Mouse (Mus musculus): ENCODE results near the gene Sema7a.
A peak's percentile ranks its signal among the peaks of the same experiment; 100 is the strongest.

Sema7a gene

DNA sequence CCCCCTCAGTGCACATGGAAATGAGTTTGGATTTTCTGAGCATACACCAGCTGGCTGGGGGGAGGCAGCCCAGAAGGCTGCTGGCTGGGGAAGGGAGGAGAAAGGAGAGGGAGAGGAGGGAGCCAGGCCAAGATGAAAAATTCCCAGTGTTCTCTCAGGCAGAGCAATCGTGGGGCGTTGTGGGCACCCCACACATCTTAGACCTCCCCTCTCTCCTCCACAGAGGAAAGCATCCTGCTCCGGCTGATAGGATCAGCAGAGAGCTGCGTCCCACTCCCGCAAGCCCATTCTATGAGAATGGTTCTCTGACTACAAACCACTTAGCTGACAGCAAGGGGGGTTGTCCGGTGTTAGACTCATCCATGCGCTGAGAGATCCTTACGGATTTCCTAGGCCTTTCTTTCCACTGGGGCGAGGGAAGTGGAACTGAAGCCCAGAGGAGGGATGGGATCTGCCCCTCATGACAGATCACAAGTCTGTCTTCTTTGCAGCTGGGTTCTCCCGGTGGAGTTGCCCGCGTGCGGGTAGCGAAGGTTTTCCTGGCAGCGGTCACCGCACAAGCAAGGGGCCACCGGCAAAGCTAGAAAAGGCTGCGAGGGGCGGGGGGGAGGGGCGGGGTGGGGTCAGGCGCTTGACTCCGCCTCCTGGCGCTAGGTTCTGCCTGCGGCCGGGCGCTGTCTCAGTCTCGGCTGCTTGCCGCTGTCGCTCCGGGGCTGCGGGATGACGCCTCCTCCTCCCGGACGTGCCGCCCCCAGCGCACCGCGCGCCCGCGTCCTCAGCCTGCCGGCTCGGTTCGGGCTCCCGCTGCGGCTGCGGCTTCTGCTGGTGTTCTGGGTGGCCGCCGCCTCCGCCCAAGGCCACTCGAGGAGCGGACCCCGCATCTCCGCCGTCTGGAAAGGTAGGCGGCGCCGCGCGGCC lies at the start of gene Sema7a:
Sema7a (plus strand) TSS at position 682 of the 918 bp plus-strand sequence.
- peak; percentile 87 for DNase-seq

DNA sequence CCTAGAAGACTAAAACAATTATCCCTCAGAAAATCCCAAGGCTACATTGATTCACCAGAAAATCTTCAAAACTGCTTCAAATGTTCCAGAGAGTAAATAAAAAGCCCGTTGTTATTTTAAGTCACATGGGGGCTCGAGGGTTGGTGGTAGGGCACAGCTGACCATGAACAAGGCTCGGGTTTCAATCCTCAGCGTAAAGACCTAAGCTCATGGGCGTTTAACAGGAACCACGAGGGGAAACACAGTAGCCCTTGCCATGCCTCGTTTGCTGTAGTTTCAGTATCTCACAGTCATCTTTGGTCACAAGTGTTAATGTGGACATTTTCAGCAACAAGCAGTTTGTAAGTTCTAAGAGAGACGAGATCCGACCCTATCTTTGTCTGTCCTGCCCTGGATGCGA lies 39.4 kb upstream of the Sema7a start:
- DNase-seq: no peak

DNA sequence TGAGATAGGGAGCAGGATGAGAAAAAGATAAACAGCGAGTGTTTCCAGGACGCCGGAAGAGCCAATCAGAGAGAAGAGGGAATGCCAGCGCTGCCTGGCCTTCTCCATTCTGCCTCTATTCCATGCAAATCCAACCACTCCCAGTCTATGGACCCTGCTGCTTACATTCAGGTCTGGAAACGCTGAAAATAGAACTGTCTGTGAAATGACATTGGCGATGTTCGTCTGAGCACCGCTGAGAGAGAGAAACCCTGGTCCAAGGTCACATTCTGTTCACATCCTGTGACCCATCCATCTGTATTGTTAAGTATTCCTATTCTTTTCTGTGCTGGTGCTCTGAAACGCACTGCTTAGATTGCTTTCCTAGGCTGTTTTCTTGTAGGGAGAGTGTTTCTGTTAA lies 38.7 kb upstream of the Sema7a start:
- no peak for DNase-seq

DNA sequence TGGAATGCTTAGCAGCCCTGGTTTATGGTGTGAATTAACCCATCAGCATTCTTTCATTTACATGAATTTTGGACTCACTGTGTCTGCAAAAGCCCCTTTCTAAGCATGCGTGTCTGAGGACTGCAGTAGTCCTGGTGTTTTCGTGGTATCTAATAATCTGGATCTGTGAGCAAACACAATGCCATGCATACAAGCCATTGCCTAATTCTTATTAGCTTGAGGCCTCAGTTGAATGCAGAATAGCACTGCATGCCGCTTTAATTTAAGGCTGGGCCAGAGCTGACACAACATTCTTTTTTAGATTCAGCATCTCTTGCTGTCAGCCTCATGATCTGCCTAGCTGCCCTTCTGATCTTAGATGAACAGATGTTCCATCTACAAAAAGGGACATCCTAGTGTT lies 38.3 kb upstream of the Sema7a start:
- DNase-seq: no peak

DNA sequence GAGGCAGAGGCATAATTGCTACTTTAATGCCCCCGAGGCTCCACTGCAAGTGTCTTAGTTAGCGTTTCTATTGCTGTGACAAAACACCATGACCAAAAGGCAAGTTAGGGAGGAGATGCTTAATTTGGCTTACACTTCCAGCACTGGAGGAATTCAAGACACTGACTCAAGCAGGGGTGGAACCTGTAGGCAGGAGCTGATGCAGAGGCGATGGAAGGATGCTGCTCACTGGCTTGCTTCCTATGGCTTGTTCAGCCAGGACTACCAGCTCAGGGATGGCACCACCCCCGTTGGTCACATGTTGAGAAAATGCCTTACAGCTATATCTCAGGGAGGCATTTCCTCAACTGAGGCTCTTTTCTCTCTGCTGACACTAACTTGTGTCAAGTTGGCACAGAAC lies 37.8 kb upstream of the Sema7a start:
- DNase-seq: no peak

DNA sequence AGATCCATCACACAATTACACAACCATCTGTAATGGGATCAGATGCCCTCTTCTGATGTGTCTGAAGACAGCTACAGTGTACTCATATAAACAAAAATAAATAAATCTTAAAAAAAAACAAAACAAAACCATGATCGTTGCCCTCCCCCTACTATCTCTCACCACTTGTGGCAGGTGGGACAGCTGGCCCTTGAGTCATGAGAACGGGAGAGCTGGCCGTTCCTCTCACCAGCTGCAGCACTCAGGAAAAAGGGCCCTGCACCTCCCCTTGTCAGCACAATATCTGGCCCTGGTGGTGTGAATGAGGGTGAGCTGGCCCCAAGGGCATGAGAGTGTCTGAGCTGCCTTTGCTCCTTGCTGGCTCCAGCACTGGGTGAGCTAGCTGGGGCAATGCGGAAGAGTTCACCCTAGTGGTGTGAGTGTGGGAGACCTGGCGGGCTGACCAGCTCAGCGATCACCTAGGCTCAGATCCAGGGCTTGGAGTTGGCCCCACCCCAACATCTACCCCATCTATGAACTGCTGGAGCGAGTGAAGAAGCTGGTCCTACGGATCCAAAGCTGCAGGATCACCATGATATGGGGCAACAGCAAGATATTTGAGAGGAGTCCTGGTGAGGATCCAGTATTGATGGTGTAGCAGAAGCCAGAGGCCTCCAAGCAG lies 36.2 kb upstream of the Sema7a start:
- no peak for DNase-seq

DNA sequence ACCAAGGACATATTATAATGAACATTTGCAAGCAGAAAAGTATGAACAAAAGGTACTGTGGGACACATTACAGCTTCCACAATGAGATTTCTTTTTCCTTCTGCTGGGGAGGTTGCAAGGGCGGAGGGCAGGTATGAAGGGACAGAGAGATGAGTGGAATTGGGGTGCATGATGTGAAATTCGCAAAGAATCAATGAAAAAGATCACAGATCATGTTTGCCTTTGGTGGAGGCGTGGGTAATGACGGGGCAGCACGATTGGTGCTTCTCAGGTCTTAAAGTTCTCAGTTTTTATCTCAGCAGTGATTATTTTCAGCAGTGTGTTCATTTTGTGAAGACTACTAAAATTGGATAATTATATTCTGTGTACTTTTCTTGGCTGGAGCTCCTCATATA lies 35.7 kb upstream of the Sema7a start:
- no peak for DNase-seq

DNA sequence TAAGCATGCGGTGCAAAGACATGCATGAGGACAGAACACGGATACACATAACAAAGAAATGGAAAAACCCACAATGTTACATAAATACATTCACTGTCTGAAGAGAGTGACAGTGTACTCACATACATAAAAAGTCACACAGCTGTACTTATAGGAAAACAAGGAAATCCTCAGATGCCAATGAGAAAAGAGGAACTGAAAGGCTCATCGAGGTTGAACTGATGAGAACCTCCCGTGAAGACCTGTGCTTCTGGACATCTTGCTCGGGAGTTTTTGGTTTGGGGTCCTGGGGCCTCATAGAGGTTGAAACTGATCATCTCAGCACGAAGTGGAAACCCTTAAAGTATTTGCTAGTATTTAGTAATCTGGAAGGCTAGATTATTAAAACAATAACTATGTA lies 32.7 kb upstream of the Sema7a start:
- DNase-seq: no peak

DNA sequence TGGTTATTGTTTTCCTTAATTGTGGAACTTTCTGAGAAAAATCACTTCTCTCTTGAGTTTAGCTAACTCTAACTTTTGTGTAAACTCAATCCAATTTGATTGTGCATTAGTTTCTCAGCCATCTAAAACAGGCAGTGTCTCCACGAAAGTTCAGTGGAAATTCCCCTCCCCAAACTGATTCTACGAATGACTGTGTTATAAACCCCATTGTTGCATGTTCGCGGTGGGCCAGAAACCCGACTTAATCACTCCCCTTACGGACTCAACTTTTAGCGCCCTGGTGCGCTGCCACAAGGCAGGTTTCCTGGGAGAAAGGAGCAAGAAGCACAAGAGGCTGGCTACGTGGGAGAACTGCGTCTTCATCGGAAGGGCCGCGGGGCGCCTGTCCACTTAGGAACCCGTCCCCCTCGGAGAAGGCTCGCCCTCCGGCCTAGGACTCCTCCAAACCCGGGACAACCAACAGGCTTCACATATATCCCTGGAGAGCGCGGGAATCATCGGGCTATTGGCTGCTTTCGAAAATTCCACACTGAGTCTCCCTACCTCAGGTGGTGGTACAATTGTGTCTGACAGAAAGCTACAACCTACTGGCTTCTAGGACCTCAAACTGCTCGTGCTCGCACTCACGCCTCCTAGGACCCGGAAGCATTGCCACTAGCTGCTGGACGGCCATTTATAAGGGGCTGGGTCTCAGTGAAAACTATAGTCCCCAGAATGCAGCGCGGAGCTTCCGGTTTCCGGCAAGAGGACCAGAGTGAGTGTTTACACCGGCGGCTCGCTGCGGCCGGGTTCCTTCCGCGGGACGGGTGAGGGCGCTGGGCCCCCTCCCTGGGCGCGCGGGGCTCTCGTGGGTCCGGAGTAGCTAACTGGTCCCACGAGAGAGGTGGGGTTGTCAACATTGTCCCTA lies 29.4 kb upstream of the Sema7a start, which contains the start of gene Ubl7:
Ubl7 (plus strand) TSS at position 726 of the 907 bp plus-strand sequence.
- peak; percentile 95 for DNase-seq

DNA sequence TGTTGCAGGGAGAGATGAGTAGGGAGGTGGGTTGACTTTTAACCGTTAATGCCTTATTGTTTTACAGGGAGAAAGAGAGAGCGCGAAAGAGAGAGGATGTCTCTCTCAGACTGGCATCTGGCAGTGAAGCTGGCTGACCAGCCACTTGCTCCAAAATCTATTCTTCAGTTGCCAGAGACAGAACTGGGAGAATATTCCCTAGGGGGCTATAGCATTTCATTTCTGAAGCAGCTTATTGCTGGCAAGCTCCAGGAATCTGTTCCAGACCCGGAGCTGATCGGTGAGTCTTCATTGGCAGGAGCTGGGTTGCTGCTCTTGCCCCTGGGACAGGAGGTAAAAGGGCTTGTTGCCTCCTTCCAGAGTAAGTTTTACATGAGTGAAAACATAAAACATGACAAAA lies 27.3 kb upstream of the Sema7a start:
- no peak for DNase-seq

DNA sequence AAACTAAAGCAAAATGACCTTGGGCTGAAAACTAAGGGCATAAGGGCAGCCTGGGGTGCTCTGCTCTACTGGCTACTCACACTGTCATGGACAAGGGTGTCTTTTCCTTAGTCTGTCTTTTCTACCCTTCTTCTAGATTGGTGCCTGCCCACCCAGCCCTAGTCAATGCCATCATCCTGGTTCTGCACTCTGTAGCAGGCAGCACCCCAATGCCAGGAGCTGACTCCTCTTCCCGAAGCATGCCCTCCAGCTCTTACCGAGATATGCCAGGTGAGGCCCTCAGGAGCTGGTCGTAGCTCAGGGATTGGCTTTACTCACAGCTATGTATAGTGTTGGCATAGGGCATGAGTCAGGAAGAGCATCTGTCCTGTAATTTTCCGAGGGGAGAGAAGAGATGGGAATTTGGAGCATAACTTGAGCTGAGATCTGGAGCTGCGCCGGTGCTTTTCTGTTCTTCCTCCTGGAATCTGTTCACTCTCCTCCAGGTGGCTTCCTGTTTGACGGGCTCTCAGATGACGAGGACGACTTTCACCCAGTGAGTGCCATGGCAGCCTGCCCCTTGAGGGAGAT lies 18.3 kb upstream of the Sema7a start:
- no peak for DNase-seq

DNA sequence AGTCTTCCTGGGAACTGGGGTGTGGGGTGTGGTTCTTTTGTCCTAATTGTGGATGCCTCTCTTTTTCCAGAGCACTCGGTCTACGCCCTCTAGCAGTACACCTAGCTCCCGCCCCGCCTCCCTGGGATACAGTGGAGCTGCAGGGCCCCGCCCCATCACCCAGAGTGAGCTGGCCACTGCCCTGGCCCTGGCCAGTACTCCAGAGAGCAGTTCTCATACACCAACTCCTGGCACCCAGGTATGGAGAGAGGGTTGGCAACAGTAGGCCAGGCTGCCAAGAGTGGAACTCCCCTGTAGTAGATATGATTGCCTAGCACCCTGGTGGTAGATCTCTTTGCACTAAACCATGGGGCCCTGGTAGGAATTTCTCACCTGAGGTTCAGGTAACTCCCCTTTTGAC lies 17.5 kb upstream of the Sema7a start:
- DNase-seq: no peak

DNA sequence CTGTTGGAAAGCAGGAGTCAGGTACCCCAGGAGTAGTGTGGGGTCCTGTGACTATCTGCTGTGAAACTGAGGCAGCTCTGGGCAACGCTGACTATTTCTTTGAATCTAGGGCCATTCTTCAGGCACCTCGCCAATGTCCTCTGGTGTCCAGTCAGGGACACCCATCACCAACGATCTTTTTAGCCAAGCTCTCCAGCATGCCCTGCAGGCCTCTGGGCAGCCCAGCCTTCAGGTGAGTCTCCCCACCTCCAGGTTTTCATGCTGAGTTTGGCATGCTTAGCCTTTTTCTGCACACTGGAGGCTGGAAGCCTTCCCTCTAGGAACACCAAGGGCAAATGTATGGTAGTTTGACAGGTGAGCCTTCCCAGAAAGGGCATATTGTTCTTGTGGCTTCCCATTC lies 16.9 kb upstream of the Sema7a start:
- no peak for DNase-seq

DNA sequence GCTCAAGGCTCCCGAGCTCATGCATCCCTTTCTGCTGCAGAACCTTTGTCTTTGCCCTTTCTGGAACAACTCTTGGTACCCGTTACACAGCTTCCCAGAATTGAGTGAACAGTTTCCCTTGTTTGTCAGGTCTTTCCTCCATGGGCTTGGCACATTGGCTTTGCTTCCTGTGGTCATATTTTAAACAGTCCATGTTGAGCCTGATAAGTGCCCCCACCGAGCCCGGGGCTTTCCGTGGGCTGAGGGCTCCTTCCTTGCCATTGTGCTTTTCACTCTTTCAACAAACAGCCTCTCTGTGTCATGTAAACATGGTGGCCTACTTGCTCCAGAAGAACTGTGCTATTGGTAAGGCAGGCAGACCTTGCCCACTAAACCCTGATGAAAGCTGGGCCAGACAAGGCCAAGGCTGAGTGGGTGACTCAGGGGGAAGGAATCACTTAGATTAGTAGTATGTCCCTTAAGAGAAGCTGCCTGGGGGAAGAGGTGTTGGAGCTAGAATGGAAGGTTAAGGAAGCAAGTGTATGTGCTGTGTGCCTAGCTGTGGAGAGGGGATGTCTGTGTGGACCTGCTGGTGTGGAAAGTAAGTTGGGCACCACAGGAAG lies 8.6 kb upstream of the Sema7a start:
- no peak for DNase-seq

DNA sequence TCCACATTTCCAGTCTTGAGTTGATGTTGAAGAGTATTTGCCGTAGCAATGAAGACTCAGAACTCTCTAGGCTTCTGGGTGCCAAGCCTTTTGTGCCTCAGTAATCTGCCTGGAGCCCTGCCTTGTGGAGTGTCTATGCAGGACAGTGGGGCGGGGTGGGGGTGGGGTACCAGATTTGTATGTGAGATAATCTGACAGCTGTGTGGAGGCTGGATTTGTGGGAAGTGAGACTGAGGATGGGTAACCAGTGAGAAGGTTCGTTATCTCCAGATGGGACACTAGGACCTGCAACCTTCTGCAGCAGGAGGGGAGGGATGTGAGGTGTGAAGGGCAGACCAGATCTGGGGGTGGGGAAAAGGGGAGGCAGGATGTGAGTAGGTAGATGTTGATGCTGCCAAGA lies 7.7 kb upstream of the Sema7a start:
- no peak for DNase-seq

DNA sequence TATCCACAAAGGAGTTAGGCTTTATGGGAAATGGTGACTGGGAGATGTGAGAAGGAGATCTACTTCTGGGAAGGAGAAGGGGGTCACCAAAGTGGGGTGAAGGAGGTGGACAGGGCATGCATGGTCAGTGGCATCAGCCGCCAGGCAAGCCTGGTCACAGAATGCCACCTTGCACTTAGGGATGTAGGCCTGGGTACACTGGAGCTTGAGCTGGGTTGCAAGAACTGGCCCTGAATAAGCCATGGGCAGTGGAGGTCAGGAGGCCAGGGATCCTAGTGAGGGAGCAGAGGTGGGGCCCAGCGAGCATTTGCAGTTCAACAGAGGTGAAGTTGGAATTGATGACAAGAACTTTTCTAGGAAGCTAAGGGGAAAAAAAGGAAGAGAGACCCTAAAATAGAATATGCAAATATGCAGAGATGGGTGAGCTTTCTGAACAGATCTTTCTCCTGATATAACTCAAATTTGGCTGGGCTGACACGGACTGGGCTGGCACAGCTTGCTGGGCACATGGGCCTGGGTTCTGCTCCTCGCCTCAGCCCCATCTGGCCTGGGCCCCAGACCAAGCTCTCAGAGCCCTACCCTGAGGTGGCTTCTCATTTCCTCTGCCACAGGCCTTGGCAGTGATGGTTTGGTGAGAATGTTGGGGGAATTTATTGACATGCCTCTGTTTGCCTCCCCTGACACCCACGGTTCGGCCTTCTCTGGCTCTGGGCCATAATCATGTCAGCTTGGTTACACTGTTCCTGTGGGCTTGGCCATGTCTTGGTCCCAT lies 6.9 kb upstream of the Sema7a start:
- DNase-seq: no peak

DNA sequence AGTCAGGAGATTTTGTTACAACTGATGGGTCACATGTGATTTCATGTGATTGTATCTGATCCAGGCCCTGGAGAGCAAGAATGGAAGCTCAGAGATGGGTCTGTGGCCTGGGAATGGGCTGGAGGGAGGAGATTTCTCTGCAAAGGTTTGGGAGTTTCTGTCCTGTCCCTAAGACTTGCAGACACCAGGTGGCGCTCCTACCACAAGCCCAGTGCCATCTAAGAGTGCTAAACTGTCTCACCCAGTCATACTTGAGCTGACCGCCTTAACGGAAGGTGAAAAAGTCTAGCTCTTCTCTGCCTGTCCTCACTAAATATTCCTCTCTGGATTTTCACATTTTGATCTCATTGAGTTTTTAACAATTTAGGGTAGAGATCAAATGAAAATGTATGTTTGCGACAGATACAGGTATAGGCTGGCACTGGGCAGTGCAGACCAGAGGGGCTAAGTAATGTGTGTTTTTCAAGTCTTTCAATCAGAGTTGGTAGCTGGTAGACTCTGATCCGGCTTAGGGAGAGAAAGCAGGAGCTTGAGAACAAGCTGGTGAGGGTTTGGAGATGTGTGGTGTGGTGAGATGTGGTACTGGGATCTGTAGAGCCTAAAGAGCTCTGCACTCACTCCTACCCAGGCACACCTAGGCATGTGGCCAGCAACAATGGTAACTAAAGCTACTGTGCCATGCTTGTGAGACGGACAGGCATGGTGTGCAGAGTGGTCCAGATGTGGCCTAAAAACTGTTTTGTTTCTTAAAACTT lies 4.1 kb upstream of the Sema7a start:
- peak; percentile 94 for DNase-seq

DNA sequence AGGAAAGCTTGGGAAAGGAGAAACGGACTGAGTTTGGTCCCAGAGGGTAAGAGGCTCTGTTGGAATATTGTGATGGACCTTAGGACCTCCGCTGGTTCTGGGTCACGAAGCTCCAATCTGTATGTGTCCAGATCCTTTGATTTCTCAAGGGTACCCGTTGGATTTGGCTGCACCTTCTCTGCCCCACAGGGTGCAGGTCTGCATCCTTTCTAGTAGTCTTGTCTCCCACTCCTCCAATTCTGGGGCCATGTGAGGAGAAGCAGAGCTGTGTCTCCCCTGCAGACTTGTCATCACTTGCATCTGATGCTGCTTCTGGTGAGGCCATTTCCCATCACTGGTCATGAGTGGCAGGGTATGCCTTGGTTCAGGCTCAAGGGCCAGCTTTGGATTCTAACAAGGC lies 2.7 kb upstream of the Sema7a start:
- no peak for DNase-seq

DNA sequence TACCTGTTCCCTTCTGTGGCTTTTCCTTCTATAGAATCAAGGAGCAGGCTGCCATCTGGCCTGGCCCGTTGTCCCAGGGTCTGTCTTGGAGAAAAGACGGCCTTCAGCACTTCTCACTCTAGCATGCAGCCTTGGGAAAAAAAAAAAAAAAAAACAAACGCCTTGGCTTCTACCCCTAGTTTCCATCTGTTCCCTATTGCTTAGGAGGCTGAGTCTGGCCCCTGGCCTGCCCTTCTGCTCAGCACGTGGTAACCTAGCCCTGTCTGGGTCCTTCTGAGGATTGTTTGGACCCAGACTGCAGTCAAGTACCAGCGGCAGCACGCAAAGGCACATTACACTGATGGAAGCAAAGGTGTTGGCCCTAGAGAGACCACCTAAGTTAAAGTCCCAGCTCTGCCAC lies 2.3 kb upstream of the Sema7a start:
- DNase-seq: no peak

DNA sequence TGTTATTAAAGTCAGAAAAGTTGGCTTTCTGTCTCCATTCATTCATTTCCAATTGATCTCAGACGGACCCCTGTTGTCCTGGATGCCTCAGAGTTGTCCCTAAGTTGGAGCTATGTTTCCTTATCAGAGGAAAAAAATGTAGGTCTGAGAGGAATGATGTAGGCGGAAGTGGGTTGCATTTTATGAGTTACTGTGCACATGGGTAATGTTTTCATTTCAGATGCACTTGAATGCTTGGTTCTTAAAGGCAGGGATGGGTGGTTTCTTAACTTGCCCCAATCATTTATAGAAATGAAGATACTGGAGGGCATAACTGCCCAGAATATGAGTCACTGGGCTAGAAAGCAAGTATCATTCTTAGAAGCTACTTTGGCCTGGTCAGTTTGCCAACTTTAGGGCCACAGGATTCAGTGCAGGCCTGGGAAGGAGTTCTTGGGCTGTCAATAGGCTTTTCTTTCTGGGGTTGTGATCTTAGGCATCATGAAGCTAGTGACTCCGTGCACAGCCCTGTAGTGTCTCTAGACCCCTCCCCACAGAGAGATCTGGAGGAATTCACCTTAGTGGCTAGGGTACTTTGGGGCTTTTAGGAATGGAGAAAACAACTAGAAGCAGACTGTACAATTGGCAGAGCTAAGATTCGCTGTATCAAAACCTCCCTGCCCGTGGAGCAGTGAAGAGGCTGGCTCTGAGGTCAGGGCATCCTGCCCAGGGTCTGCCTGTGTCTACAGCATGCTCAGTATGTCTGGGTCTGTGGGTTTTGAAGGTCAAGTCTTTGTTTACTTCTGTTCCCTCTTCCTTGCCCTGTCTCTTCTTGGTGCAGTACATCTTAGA lies 1.5 kb upstream of the Sema7a start:
- DNase-seq: no peak

All from kidney, postnatal 10 days (tissue).